Mouse (Mus musculus) lung, adult 2 months (tissue): ENCODE data around the gene Cd160.

ENCODE experiments used
- CTCF ChIP-seq: fragments of 200-500 bp; IDR thresholded peaks from 2 replicates; pipeline ENCODE4 v1.5.1; 2011; ENCODE audit warnings: mild to moderate bottlenecking, low read length, control low read depth; ENCODE audit not compliant: insufficient read depth
- POLR2A ChIP-seq: fragments of 200-500 bp; IDR thresholded peaks from 2 replicates; pipeline ENCODE4 v1.6.1; 2011; ENCODE audit warnings: low read depth, mild to moderate bottlenecking, control low read depth, low read length, borderline replicate concordance; ENCODE audit errors: extremely low read depth

DNA sequence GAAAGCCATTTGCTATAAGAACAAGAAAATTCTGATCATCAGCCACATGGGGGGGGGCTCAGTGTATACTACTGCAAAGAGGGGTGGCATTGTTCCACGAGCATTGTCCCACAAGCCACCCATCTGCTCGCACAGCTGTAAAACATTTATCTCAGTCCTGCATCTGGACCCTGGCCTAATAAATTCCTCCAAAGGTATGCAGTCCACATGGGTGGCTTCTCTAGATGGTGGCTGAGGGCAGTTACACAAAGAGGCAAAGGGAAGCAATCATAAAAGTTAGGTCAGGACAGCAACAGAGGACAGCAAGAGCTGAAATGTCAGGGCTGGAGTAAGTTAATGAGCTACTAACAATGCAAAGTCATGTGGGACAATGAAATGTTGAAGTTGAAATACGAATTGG, 5.5 kb downstream of the Cd160 start:
- TF ChIP-seq POLR2A, result no peak
- TF ChIP-seq CTCF, result no peak
